Mouse (Mus musculus) G1E (cell line): Measurements from ENCODE around the gene Nsmce4a.
"Not testable (repeated sequence)": the region's sequence is repeated elsewhere in the genome, so short reads cannot be mapped to it uniquely, and the experiment has no call there.

Experiments
- CTCF ChIP-seq: IDR thresholded peaks from 2 replicates; pipeline ENCODE4 v1.5.1; 2012; ENCODE audit warnings: low read depth, low read length, inconsistent platforms, mixed read lengths
- GATA1 ChIP-seq: IDR thresholded peaks from 2 replicates; pipeline ENCODE4 v1.6.1; 2012; ENCODE audit warnings: borderline replicate concordance, low read length, inconsistent platforms, mixed read lengths
- POLR2AphosphoS5 ChIP-seq: IDR thresholded peaks from 2 replicates; pipeline ENCODE4 v1.6.1; 2012; ENCODE audit warnings: low read depth, low read length, inconsistent platforms; ENCODE audit not compliant: insufficient replicate concordance
- TAL1 ChIP-seq: conservative IDR thresholded peaks from 2 replicates; pipeline ENCODE4 v1.6.1; 2012; ENCODE audit warnings: low read depth, low read length, inconsistent platforms, mixed read lengths

DNA sequence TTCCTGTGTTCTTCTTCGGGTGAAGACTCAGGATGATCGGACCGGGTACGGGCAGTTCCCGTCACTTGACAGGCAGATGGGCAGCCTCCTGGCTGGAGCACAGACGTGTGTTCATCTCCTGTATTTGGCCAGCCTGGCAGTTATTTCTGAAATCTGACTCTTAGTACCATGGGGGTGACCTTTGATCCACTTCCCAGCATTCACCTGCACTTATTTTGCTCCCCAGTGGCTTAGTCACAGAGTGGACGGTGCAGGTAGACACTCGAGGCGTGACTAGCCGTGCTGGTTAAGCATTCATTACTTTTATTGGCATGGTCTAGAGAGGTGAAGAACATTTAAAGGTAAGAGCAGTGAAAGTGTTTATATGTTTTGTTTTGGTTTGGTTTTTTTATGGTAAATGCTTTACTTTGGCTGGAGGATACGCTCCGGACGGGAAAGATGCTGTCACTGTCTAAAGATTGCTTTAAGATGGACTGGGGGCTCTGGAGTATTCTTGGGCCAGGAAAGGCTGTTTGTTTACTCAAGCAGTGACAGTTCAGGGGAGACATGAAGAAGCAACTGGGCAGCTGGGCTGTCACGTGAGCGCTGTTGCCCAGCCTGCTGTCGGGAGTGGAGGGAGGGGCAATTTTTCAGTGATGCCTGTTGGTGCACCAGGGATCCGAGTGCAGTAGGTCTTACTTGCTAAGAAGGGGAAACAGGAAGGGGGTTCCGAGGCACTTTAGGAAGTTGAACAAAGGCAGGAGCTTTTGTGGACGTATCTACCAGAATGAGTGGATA, 23.3 kb upstream of the Nsmce4a start:
- TF ChIP-seq CTCF, GATA1, POLR2AphosphoS5, TAL1: not testable (repeated sequence)
